Comparison of ENCODE assay signal across 12 mouse cellular contexts in genomic region chr10:79872862-79873261, GRCm38 (mm10). TPM values are rescaled to one million over a fixed set of nuclear protein-coding genes. Genes with fewer than 3 reads are reported as not detected.
DNase-seq lines count a peak whose midpoint lies in the region; ATAC-seq and TF ChIP-seq lines count a peak whose summit lies in the region.
"Had no signal": no experiment of that assay in that cellular context is flagged by ENCODE, and none has a peak within 500 bp of the region (broad histone marks: within the 10 kb centered on the region; RNA-seq: fewer than 3 reads in every experiment).

No protein-coding gene starts in this region.

- H3K4me3 ChIP-seq in intestine, embryonic 14.5 days (ENCODE audit: low read depth, low read length) = peak overlapping the region; percentile 51
- no peak overlapping the region for H3K4me3 ChIP-seq in intestine, postnatal 0 days (ENCODE audit: low read depth, low read length)
- peak overlapping the region; percentile 91 for H3K4me3 ChIP-seq in embryonic facial prominence, embryonic 10.5 days
- peak overlapping the region; percentile 54 for H3K4me3 ChIP-seq in forebrain, postnatal 0 days (ENCODE audit: low read depth, low read length)
- peak overlapping the region; percentile 80 for H3K4me3 ChIP-seq in midbrain, embryonic 11.5 days (ENCODE audit: low read depth, low read length)
- H3K4me3 ChIP-seq: gastrocnemius, adult 2 months had no signal

- H3K27me3 ChIP-seq in intestine, embryonic 14.5 days (replicated peaks; ENCODE audit: control insufficient read depth, insufficient read depth, low read length) = no peaks in the 10 kb centered on the region
- 0 out of 2 replicates have a peak, but pooled peaks cover 5% of the 10 kb centered on the region for H3K27me3 ChIP-seq in intestine, postnatal 0 days (replicated peaks; ENCODE audit: control insufficient read depth, insufficient read depth, low read length)
- no peaks in the 10 kb centered on the region for H3K27me3 ChIP-seq in embryonic facial prominence, embryonic 10.5 days (replicated peaks; ENCODE audit: low read depth, poor library complexity, severe bottlenecking)
- no peaks in the 10 kb centered on the region for H3K27me3 ChIP-seq in forebrain, postnatal 0 days (ENCODE audit: insufficient read depth, low read length)
- H3K27me3 ChIP-seq in midbrain, embryonic 11.5 days (ENCODE audit: control insufficient read depth, insufficient read depth, low read length) = no peaks in the 10 kb centered on the region
- H3K27me3 ChIP-seq: CH12.LX had no signal

- no peak for TF ChIP-seq CTCF in intestine, postnatal 0 days (IDR thresholded peaks at IDR 0.05; ENCODE audit: low read depth)
- TF ChIP-seq CTCF in forebrain, postnatal 0 days (IDR thresholded peaks at IDR 0.05; ENCODE audit: low read depth) = no peak

- H3K9ac ChIP-seq in intestine, embryonic 14.5 days (ENCODE audit: low read length) = no peak overlapping the region
- H3K9ac ChIP-seq in intestine, postnatal 0 days (ENCODE audit: low read depth, low read length) = no peak overlapping the region
- H3K9ac ChIP-seq in forebrain, postnatal 0 days = peak overlapping the region; percentile 87
- peak overlapping the region; percentile 96 for H3K9ac ChIP-seq in midbrain, embryonic 11.5 days (ENCODE audit: low read length)

- DNase-seq in intestine, embryonic 14.5 days (ENCODE audit: low spot score) = no peak
- peak; percentile 43 for DNase-seq in embryonic facial prominence, embryonic 10.5 days (ENCODE audit: low spot score)
- no peak for DNase-seq in forebrain, postnatal 0 days
- DNase-seq in midbrain, embryonic 11.5 days (ENCODE audit: low spot score, missing footprints) = no peak
- DNase-seq in testis, postnatal 10 days (ENCODE audit: low spot score) = no peak
- DNase-seq in adrenal gland, postnatal 4 days (ENCODE audit: low spot score in 2 of 2) = no peak
- no peak for DNase-seq in kidney, adult 8-10 months
- DNase-seq: cerebellum, postnatal 36 days; gastrocnemius, adult 2 months had no signal

- peak overlapping the region; percentile 59 for H3K4me2 ChIP-seq in intestine, embryonic 14.5 days (ENCODE audit: low read length)
- H3K4me2 ChIP-seq in intestine, postnatal 0 days (replicated peaks; ENCODE audit: low read depth) = no peak overlapping the region
- peak overlapping the region; percentile 67 for H3K4me2 ChIP-seq in forebrain, postnatal 0 days (ENCODE audit: low read depth)
- peak overlapping the region; percentile 80 for H3K4me2 ChIP-seq in midbrain, embryonic 11.5 days

- H3K9me3 ChIP-seq in intestine, embryonic 14.5 days (ENCODE audit: control insufficient read depth, low read length) = no peaks in the 10 kb centered on the region
- H3K9me3 ChIP-seq in intestine, postnatal 0 days (ENCODE audit: control insufficient read depth) = no peaks in the 10 kb centered on the region
- no peaks in the 10 kb centered on the region for H3K9me3 ChIP-seq in embryonic facial prominence, embryonic 10.5 days
- no peaks in the 10 kb centered on the region for H3K9me3 ChIP-seq in forebrain, postnatal 0 days (ENCODE audit: low read length)
- no peaks in the 10 kb centered on the region for H3K9me3 ChIP-seq in midbrain, embryonic 11.5 days (ENCODE audit: control insufficient read depth, low read length)

- no peaks in the 10 kb centered on the region for H3K36me3 ChIP-seq in intestine, embryonic 14.5 days (ENCODE audit: control insufficient read depth, insufficient read depth, low read length)
- no peaks in the 10 kb centered on the region for H3K36me3 ChIP-seq in intestine, postnatal 0 days (ENCODE audit: control insufficient read depth, insufficient read depth)
- peaks cover 46% of the 10 kb centered on the region for H3K36me3 ChIP-seq in embryonic facial prominence, embryonic 10.5 days (replicated peaks)
- H3K36me3 ChIP-seq in forebrain, postnatal 0 days (ENCODE audit: insufficient read depth) = peaks cover 13% of the 10 kb centered on the region
- H3K36me3 ChIP-seq in midbrain, embryonic 11.5 days (ENCODE audit: control insufficient read depth, insufficient read depth, low read length) = peaks cover 13% of the 10 kb centered on the region

- ATAC-seq in intestine, embryonic 14.5 days (replicated peaks; ENCODE audit: low FRiP score, low TSS enrichment, low read depth) = no peak
- ATAC-seq in intestine, postnatal 0 days = no peak
- no peak for ATAC-seq in forebrain, postnatal 0 days
- no peak for ATAC-seq in midbrain, embryonic 11.5 days (ENCODE audit: low FRiP score)

- no peak overlapping the region for H3K27ac ChIP-seq in intestine, embryonic 14.5 days (ENCODE audit: low read depth)
- no peak overlapping the region for H3K27ac ChIP-seq in intestine, postnatal 0 days (ENCODE audit: low read depth, low read length)
- peak overlapping the region; percentile 98 for H3K27ac ChIP-seq in embryonic facial prominence, embryonic 10.5 days (replicated peaks)
- H3K27ac ChIP-seq in forebrain, postnatal 0 days (ENCODE audit: low read depth, low read length) = peak overlapping the region; percentile 93
- no peak overlapping the region for H3K27ac ChIP-seq in midbrain, embryonic 11.5 days (ENCODE audit: low read depth, low read length)
- H3K27ac ChIP-seq: gastrocnemius, adult 2 months had no signal

- WGBS in intestine, embryonic 14.5 days = 47% methylated on average over 3 of the region's 3 CpGs
- 52% methylated on average over 3 of the region's 3 CpGs for WGBS in intestine, postnatal 0 days
- WGBS in embryonic facial prominence, embryonic 10.5 days = 46% methylated on average over 3 of the region's 3 CpGs
- WGBS in forebrain, postnatal 0 days = 55% methylated on average over 3 of the region's 3 CpGs
- WGBS in midbrain, embryonic 11.5 days = 56% methylated on average over 3 of the region's 3 CpGs

- peaks cover 22% of the 10 kb centered on the region for H3K4me1 ChIP-seq in intestine, embryonic 14.5 days (replicated peaks; ENCODE audit: control insufficient read depth, insufficient read depth, low read length)
- no peaks in the 10 kb centered on the region for H3K4me1 ChIP-seq in intestine, postnatal 0 days (replicated peaks; ENCODE audit: control insufficient read depth, insufficient read depth, low read length)
- H3K4me1 ChIP-seq in embryonic facial prominence, embryonic 10.5 days = peaks cover 46% of the 10 kb centered on the region
- H3K4me1 ChIP-seq in forebrain, postnatal 0 days (ENCODE audit: insufficient read depth) = no peaks in the 10 kb centered on the region
- peaks cover 13% of the 10 kb centered on the region for H3K4me1 ChIP-seq in midbrain, embryonic 11.5 days (ENCODE audit: control insufficient read depth, insufficient read depth, low read length)

RNA-seq across cellular contexts. Expression of gene Prtn3, which starts 1.4 kb away (rescaled TPM):
- 5.2 and 5.9 TPM in 2 replicates for polyA plus RNA-seq in intestine, embryonic 14.5 days (2014; fragmentation: Nextera tagmentation; extraction: Ambion mirVana)
- polyA plus RNA-seq in intestine, postnatal 0 days (2015; fragmentation: Nextera tagmentation; extraction: Ambion mirVana) = 1.1 TPM in 2 replicates
- polyA plus RNA-seq in embryonic facial prominence, embryonic 10.5 days (2016; fragmentation: Nextera tagmentation; extraction: Ambion mirVana) = 9.3 and 12.3 TPM in 2 replicates
- 4.9 and 7.8 TPM in 2 replicates for total RNA-seq in forebrain, postnatal 0 days (2014; rRNA removed)
- polyA plus RNA-seq in forebrain, postnatal 0 days (2015; fragmentation: Nextera tagmentation; extraction: Ambion mirVana) = 14.9 and 15.4 TPM in 2 replicates
- 11.9 and 12.1 TPM in 2 replicates for polyA plus RNA-seq in midbrain, embryonic 11.5 days (2014; fragmentation: Nextera tagmentation; extraction: Ambion mirVana)
- 1 to 10 TPM; 2.2 to 7.0 TPM for total RNA-seq in adrenal gland, postnatal 4 days (2021)
- total RNA-seq: gastrocnemius, adult 2 months had no signal

RNA-seq across cellular contexts. Expression of gene Plppr3, which starts 1.6 kb away (rescaled TPM):
- 38.8 and 46.4 TPM in 2 replicates for polyA plus RNA-seq in intestine, embryonic 14.5 days (2014; fragmentation: Nextera tagmentation; extraction: Ambion mirVana)
- 6.2 and 7.2 TPM in 2 replicates for polyA plus RNA-seq in intestine, postnatal 0 days (2015; fragmentation: Nextera tagmentation; extraction: Ambion mirVana)
- polyA plus RNA-seq in embryonic facial prominence, embryonic 10.5 days (2016; fragmentation: Nextera tagmentation; extraction: Ambion mirVana) = 123 and 139 TPM in 2 replicates
- 427 and 473 TPM in 2 replicates for total RNA-seq in forebrain, postnatal 0 days (2014; rRNA removed)
- 309 and 328 TPM in 2 replicates for polyA plus RNA-seq in forebrain, postnatal 0 days (2015; fragmentation: Nextera tagmentation; extraction: Ambion mirVana)
- 112 and 117 TPM in 2 replicates for polyA plus RNA-seq in midbrain, embryonic 11.5 days (2014; fragmentation: Nextera tagmentation; extraction: Ambion mirVana)
- 10 to 100 TPM in 1 of 2 experiments, 1 to 10 TPM in 1; 8.6 to 14.8 TPM for total RNA-seq in adrenal gland, postnatal 4 days (2021)

RNA-seq across cellular contexts. Expression of gene Elane, which starts 13.2 kb away (rescaled TPM):
- 0.55 TPM in 1 of 2 replicates, not detected in the other for polyA plus RNA-seq in intestine, embryonic 14.5 days (2014; fragmentation: Nextera tagmentation; extraction: Ambion mirVana)
- not detected in 2 replicates for polyA plus RNA-seq in intestine, postnatal 0 days (2015; fragmentation: Nextera tagmentation; extraction: Ambion mirVana)
- 0.20 TPM in 1 of 2 replicates, not detected in the other for polyA plus RNA-seq in embryonic facial prominence, embryonic 10.5 days (2016; fragmentation: Nextera tagmentation; extraction: Ambion mirVana)
- total RNA-seq in forebrain, postnatal 0 days (2014; rRNA removed) = not detected in 2 replicates
- polyA plus RNA-seq in forebrain, postnatal 0 days (2015; fragmentation: Nextera tagmentation; extraction: Ambion mirVana) = 0.15 TPM in 1 of 2 replicates, not detected in the other
- polyA plus RNA-seq in midbrain, embryonic 11.5 days (2014; fragmentation: Nextera tagmentation; extraction: Ambion mirVana) = 0.18 TPM in 1 of 2 replicates, not detected in the other
- 1 to 10 TPM in 1 of 2 experiments, under 1 TPM in 1; 0.92 to 5.7 TPM for total RNA-seq in adrenal gland, postnatal 4 days (2021)
- total RNA-seq: CH12.LX; gastrocnemius, adult 2 months had no signal

RNA-seq across cellular contexts. Expression of gene Cfd, which starts 17.8 kb away (rescaled TPM):
- not detected in 2 replicates for polyA plus RNA-seq in intestine, embryonic 14.5 days (2014; fragmentation: Nextera tagmentation; extraction: Ambion mirVana)
- polyA plus RNA-seq in intestine, postnatal 0 days (2015; fragmentation: Nextera tagmentation; extraction: Ambion mirVana) = not detected in 2 replicates
- not detected in 2 replicates for polyA plus RNA-seq in embryonic facial prominence, embryonic 10.5 days (2016; fragmentation: Nextera tagmentation; extraction: Ambion mirVana)
- not detected in 2 replicates for total RNA-seq in forebrain, postnatal 0 days (2014; rRNA removed)
- polyA plus RNA-seq in forebrain, postnatal 0 days (2015; fragmentation: Nextera tagmentation; extraction: Ambion mirVana) = not detected in 2 replicates
- not detected in 2 replicates for polyA plus RNA-seq in midbrain, embryonic 11.5 days (2014; fragmentation: Nextera tagmentation; extraction: Ambion mirVana)
- total RNA-seq in adrenal gland, postnatal 4 days (2021) = 10 to 100 TPM; 13.7 to 25.6 TPM
- total RNA-seq: CH12.LX had no signal
- polyA plus RNA-seq: lung, embryonic 16.5 days had no signal

RNA-seq across cellular contexts. Expression of gene Ptbp1, which starts 18.6 kb away (rescaled TPM):
- polyA plus RNA-seq in intestine, embryonic 14.5 days (2014; fragmentation: Nextera tagmentation; extraction: Ambion mirVana) = 286 and 291 TPM in 2 replicates
- 86.9 and 92.2 TPM in 2 replicates for polyA plus RNA-seq in intestine, postnatal 0 days (2015; fragmentation: Nextera tagmentation; extraction: Ambion mirVana)
- 406 and 416 TPM in 2 replicates for polyA plus RNA-seq in embryonic facial prominence, embryonic 10.5 days (2016; fragmentation: Nextera tagmentation; extraction: Ambion mirVana)
- 92.9 and 97.3 TPM in 2 replicates for total RNA-seq in forebrain, postnatal 0 days (2014; rRNA removed)
- polyA plus RNA-seq in forebrain, postnatal 0 days (2015; fragmentation: Nextera tagmentation; extraction: Ambion mirVana) = 53.7 and 55.7 TPM in 2 replicates
- 147 and 176 TPM in 2 replicates for polyA plus RNA-seq in midbrain, embryonic 11.5 days (2014; fragmentation: Nextera tagmentation; extraction: Ambion mirVana)
- total RNA-seq in adrenal gland, postnatal 4 days (2021) = 100 to 1,000 TPM; 344 to 389 TPM

Comparison
In these comparisons a context has a peak if more than half of its experiments do, and no peak if none do; other contexts are left out.
1. H3K27ac ChIP-seq: peak in embryonic facial prominence, embryonic 10.5 days (single experiment) and forebrain, postnatal 0 days (single experiment); none in intestine, embryonic 14.5 days (single experiment), intestine, postnatal 0 days (single experiment) and midbrain, embryonic 11.5 days (single experiment).
2. H3K9ac ChIP-seq: peak in forebrain, postnatal 0 days (single experiment) and midbrain, embryonic 11.5 days (single experiment); none in intestine, embryonic 14.5 days (single experiment) and intestine, postnatal 0 days (single experiment).